Mouse (Mus musculus) lung, postnatal 0 days (tissue): ENCODE data around the gene Mrpl27. TPM values are rescaled to one million over a fixed set of nuclear protein-coding genes. Genes with fewer than 3 reads are reported as not detected.

Experiments
- ATAC-seq: fragments of 200-750 bp; cut with Nextera tagmentation; 2 replicates; pipeline ENCODE4 v1.8.0; 2017; ENCODE audit warnings: moderate library complexity
- DNase-seq: peaks from one replicate; pipeline ENCODE4 v3.0.0-alpha.2; 2016; ENCODE audit warnings: low spot score
- H3K27ac ChIP-seq: fragments of 300-500 bp; sonication (generic); 2 replicates; pipeline ENCODE4 v1.5.1; 2014; ENCODE audit warnings: antibody characterized with exemption, mild to moderate bottlenecking, low read length, mixed read lengths
- H3K27me3 ChIP-seq: fragments of 300-500 bp; sonication (generic); replicated peaks from 2 replicates; pipeline ENCODE4 v1.6.1; 2014; ENCODE audit warnings: low read length, mixed read lengths; ENCODE audit not compliant: insufficient read depth
- H3K36me3 ChIP-seq: fragments of 300-500 bp; sonication (generic); 2 replicates; pipeline ENCODE4 v1.6.1; 2014; ENCODE audit warnings: low read length, mixed read lengths; ENCODE audit not compliant: insufficient read depth
- H3K4me1 ChIP-seq: fragments of 300-500 bp; sonication (generic); 2 replicates; pipeline ENCODE4 v1.6.1; 2014; ENCODE audit warnings: antibody characterized with exemption, low read depth, low read length, mixed read lengths; ENCODE audit not compliant: insufficient read depth
- H3K4me2 ChIP-seq: fragments of 300-500 bp; sonication (generic); replicated peaks from 2 replicates; pipeline ENCODE4 v1.6.1; 2014; ENCODE audit warnings: low read depth, mild to moderate bottlenecking, low read length, moderate library complexity, mixed read lengths
- H3K4me3 ChIP-seq: fragments of 300-500 bp; sonication (generic); 2 replicates; pipeline ENCODE4 v1.5.1; 2014; ENCODE audit warnings: low read depth, low read length
- H3K9ac ChIP-seq: fragments of 300-500 bp; sonication (generic); replicated peaks from 2 replicates; pipeline ENCODE4 v1.6.1; 2014; ENCODE audit warnings: low read depth, mild to moderate bottlenecking
- H3K9me3 ChIP-seq: fragments of 300-500 bp; sonication (generic); 2 replicates; pipeline ENCODE4 v1.6.1; 2016; ENCODE audit warnings: low read length, mixed read lengths
- CTCF ChIP-seq: IDR thresholded peaks from 2 replicates; pipeline ENCODE4 v1.5.1; 2016; ENCODE audit warnings: antibody characterized with exemption, mild to moderate bottlenecking
- EP300 ChIP-seq: IDR thresholded peaks from 2 replicates; pipeline ENCODE4 v1.6.1; 2016; ENCODE audit warnings: antibody characterized with exemption, mild to moderate bottlenecking, control low read depth
- WGBS: fragments of 180-500 bp; shearing (Covaris S2); extraction: QIAGEN DNeasy Blood & Tissue Kit; methylation state at CpG from one replicate; pipeline ENCODE4 v1.1.7; 2014; 5-methylcytosine and 5-hydroxymethylcytosine counted together
- polyA plus RNA-seq: library from polyadenylated mRNA; unstranded; fragments of >200 nt; fragmentation: Nextera tagmentation; extraction: Ambion mirVana; gene quantifications from 2 replicates; pipeline ENCODE4 v1.2.1, GENCODE M21; 2015

Mrpl27 gene
- polyA plus RNA-seq, 1 experiment from 2014 or later, result 113 TPM

- Histone ChIP-seq H3K27ac (no peak overlapping the region), H3K27me3 (no peaks in the 10 kb centered on the region), H3K4me3 (no peak overlapping the region), H3K36me3 (no peaks in the 10 kb centered on the region), H3K4me2 (no peak overlapping the region), H3K9ac (no peak overlapping the region), H3K9me3 (no peaks in the 10 kb centered on the region), H3K4me1 (no peaks in the 10 kb centered on the region)
- TF ChIP-seq CTCF (no peak), EP300 (no peak)
- ATAC-seq, result no peak
- WGBS, result 52% methylated on average over 6 of the region's 6 CpGs
- DNase-seq, result no peak
These were observed 32.7 kb upstream of the Mrpl27 start for GRCm38 (mm10) chr11:94620766-94621457.

GRCm38 (mm10) chr11:94621458-94621852 is 32.1 kb upstream of the Mrpl27 start:
- H3K9me3 ChIP-seq, result no peaks in the 10 kb centered on the region
- H3K9ac ChIP-seq, result no peak overlapping the region
- DNase-seq (no peak), ATAC-seq (no peak)
- no peak overlapping the region for H3K4me3 ChIP-seq
- TF ChIP-seq EP300 (no peak), CTCF (peak; percentile 33; the same call in 1 of the 2 replicates)
- no peaks in the 10 kb centered on the region for H3K27me3 ChIP-seq
- H3K27ac ChIP-seq, result no peak overlapping the region
- no peaks in the 10 kb centered on the region for H3K36me3 ChIP-seq
- H3K4me2 ChIP-seq, result no peak overlapping the region
- no peaks in the 10 kb centered on the region for H3K4me1 ChIP-seq

GRCm38 (mm10) chr11:94622162-94622561 is 31.4 kb upstream of the Mrpl27 start:
- Histone ChIP-seq H3K9me3 (no peaks in the 10 kb centered on the region), H3K4me3 (no peak overlapping the region), H3K9ac (no peak overlapping the region), H3K4me2 (no peak overlapping the region), H3K36me3 (no peaks in the 10 kb centered on the region), H3K4me1 (no peaks in the 10 kb centered on the region), H3K27me3 (no peaks in the 10 kb centered on the region), H3K27ac (no peak overlapping the region)
- WGBS, result 66% methylated on average over 2 of the region's 2 CpGs
- no peak for TF ChIP-seq CTCF
- no peak for TF ChIP-seq EP300
- DNase-seq, result no peak
- ATAC-seq, result no peak

DNA sequence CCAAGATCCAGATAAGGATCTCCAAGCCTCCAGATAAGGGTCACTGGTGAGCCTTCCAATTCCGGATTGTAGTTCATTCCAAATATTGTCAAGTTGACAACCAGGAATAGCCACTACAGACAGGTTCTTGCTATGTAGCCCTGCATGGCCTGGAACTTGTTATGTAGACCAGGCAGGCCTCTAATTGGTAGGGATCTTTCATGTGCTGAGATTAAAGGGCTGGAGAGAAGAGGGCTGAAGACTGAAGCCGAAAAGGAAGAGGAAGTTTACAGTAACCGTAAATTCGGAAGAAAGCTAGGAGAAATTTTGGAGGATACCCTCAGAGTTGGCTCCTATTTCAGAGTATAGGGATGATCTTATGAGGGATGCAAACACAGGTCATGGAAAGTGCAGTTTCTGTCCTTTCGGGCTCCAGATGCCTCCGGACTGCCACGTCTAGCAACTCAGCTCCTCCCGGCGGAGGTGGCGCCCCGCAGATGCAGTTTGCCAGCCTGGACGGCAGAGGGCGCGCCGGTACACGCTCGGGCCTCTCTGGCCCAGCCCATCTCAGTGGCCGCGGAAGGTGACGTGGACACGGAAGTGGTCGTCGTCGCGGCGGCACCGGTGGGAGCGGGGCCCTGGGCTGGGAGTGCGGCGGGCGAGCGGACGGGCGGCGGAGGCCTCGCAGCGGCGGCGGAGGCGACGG is 24.2 kb upstream of the Mrpl27 start, which contains the start of gene Lrrc59:
TSS of gene Lrrc59 (plus strand) at position 569 of the 685 bp plus-strand sequence.
- Histone ChIP-seq H3K4me3 (peak within 1 kb of the TSS; percentile 79), H3K4me2 (peak within 1 kb of the TSS; percentile 93), H3K9ac (peak within 1 kb of the TSS; percentile 90), H3K9me3 (no peaks in the 10 kb centered on the region), H3K4me1 (no peaks in the 10 kb centered on the region), H3K36me3 (peaks cover 15% of the 10 kb centered on the region), H3K27ac (peak within 1 kb of the TSS; percentile 80), H3K27me3 (no peaks in the 10 kb centered on the region)
- ATAC-seq (peak; percentile 98), DNase-seq (peak; percentile 95)
- TF ChIP-seq EP300 (no peak), CTCF (peak; percentile 99)
- 1% methylated on average over 36 of the region's 41 CpGs for WGBS

GRCm38 (mm10) chr11:94629884-94630198 is 23.7 kb upstream of the Mrpl27 start:
- peak overlapping the region; percentile 80 for H3K27ac ChIP-seq
- H3K36me3 ChIP-seq, result peaks cover 20% of the 10 kb centered on the region
- no peaks in the 10 kb centered on the region for H3K9me3 ChIP-seq
- peak; percentile 64 for ATAC-seq
- H3K4me3 ChIP-seq, result peak overlapping the region; percentile 79
- H3K4me2 ChIP-seq, result peak overlapping the region; percentile 93
- H3K27me3 ChIP-seq, result no peaks in the 10 kb centered on the region
- TF ChIP-seq CTCF, result no peak
- no peak for TF ChIP-seq EP300
- 3% methylated on average over 28 of the region's 28 CpGs for WGBS
- H3K4me1 ChIP-seq, result no peaks in the 10 kb centered on the region
- no peak for DNase-seq
- peak overlapping the region; percentile 90 for H3K9ac ChIP-seq

DNA sequence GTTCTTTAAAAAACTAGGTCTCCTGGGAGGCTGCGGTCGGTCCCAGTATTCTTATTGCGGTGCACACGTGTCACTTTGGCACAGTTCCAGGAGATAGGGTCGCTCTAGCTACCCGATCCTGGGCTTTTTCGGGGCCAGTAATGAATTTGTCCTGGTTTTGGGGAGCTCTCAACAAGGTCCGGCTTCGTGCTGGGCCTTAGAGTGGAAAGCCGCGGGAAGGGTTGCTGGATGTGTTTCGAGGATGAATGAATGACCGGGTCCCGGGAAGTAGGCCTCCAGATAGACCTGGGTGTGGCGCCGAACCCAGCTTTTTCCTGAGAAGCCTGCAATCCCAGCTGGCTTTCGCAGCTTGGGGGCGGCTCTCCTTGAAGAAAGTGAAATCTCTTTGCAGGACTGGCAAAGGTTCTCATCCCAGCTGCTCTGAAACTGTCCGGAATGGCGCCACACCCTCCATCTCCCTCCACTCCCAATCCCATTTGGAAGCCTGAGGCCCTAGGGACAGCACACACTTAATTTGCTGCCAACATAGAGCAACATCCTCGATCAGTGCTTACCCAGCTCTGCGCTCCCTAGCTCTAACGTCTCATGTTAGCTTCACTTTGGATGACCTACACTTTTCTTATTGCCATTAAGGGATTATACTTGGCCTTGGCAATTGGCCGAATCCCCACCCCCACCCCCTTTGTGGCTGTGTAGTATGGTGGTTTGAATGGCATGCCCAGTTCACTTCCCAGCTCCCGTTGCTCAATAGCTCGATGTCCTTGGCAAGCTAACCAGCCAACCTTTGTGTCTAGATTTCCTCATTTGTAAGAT is 23.2 kb upstream of the Mrpl27 start:
- Histone ChIP-seq H3K27ac (peak overlapping the region; percentile 80), H3K4me2 (peak overlapping the region; percentile 93), H3K4me3 (peak overlapping the region; percentile 79), H3K36me3 (peaks cover 25% of the 10 kb centered on the region), H3K9me3 (no peaks in the 10 kb centered on the region), H3K4me1 (no peaks in the 10 kb centered on the region), H3K27me3 (no peaks in the 10 kb centered on the region), H3K9ac (peak overlapping the region; percentile 90)
- WGBS, result 6% methylated on average over 26 of the region's 26 CpGs
- TF ChIP-seq CTCF, result no peak
- TF ChIP-seq EP300, result no peak
- ATAC-seq (peak; percentile 26), DNase-seq (peak; percentile 52)
